Mouse (Mus musculus) midbrain, embryonic 16.5 days (tissue): ENCODE results near the gene Paqr3. TPM values are rescaled to one million over a fixed set of nuclear protein-coding genes. Genes with fewer than 3 reads are reported as not detected.
A peak's percentile ranks its signal among the peaks of the same experiment; 100 is the strongest.

Source experiments
- ATAC-seq: fragments of 200-750 bp; cut with Nextera tagmentation; 2 replicates; pipeline ENCODE4 v1.8.0; 2017; ENCODE audit warnings: moderate TSS enrichment
- H3K27ac ChIP-seq: fragments of 300-500 bp; sonication (generic); 2 replicates; pipeline ENCODE4 v1.5.1; 2014; ENCODE audit warnings: mild to moderate bottlenecking, low read length, mixed read lengths
- H3K27me3 ChIP-seq: fragments of 300-500 bp; sonication (generic); 2 replicates; pipeline ENCODE4 v1.6.1; 2014; ENCODE audit warnings: low read depth, low read length, mixed read lengths; ENCODE audit not compliant: control insufficient read depth, insufficient read depth
- H3K36me3 ChIP-seq: fragments of 300-500 bp; sonication (generic); 2 replicates; pipeline ENCODE4 v1.6.1; 2014; ENCODE audit warnings: mild to moderate bottlenecking, low read length, moderate library complexity, mixed read lengths; ENCODE audit not compliant: control insufficient read depth, insufficient read depth
- H3K4me1 ChIP-seq: fragments of 300-500 bp; sonication (generic); 2 replicates; pipeline ENCODE4 v1.6.1; 2014; ENCODE audit warnings: mild to moderate bottlenecking, low read length, mixed read lengths; ENCODE audit not compliant: control insufficient read depth, insufficient read depth
- H3K4me2 ChIP-seq: fragments of 300-500 bp; sonication (generic); 2 replicates; pipeline ENCODE4 v1.6.1; 2014; ENCODE audit warnings: mild to moderate bottlenecking, low read length, mixed read lengths
- H3K4me3 ChIP-seq: fragments of 300-500 bp; sonication (generic); 2 replicates; pipeline ENCODE4 v1.5.1; 2014; ENCODE audit warnings: low read depth, mild to moderate bottlenecking, low read length, moderate library complexity, mixed read lengths
- H3K9ac ChIP-seq: fragments of 300-500 bp; sonication (generic); 2 replicates; pipeline ENCODE4 v1.6.1; 2014; ENCODE audit warnings: low read depth, low read length, mixed read lengths
- H3K9me3 ChIP-seq: fragments of 300-500 bp; sonication (generic); replicated peaks from 2 replicates; pipeline ENCODE4 v1.6.1; 2014; ENCODE audit warnings: mild to moderate bottlenecking, low read length, mixed read lengths; ENCODE audit not compliant: control insufficient read depth, poor library complexity, severe bottlenecking
- WGBS: fragments of 180-500 bp; shearing (Covaris S2); extraction: QIAGEN DNeasy Blood & Tissue Kit; methylation state at CpG from one replicate; pipeline ENCODE4 v1.1.7; 2014; 5-methylcytosine and 5-hydroxymethylcytosine counted together
- polyA plus RNA-seq: library from polyadenylated mRNA; unstranded; fragments of >200 nt; fragmentation: Nextera tagmentation; extraction: Ambion mirVana; gene quantifications from 2 replicates; pipeline ENCODE4 v1.2.1, GENCODE M21; 2015

Gene Paqr3
- polyA plus RNA-seq, 1 experiment from 2014 or later: 17.6 TPM

DNA sequence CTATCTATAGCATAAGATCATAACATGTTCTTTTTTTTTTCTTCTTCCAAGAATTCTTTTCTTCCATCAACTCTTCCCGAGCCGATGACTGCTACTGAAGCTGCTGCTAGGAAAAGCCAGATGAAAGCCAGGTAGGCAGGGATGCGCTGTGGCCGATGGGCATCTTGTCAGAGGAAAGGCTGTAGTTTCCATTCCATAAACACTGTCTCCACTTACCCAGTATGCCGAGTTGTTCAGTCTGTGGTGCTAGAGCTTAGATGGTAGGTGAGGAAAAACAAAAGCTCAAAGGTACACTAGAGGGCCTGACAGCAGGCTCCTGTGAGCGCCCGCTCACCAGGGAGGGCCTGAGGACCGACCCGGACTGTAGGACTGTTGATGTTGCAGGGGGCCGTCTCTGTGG, 56.6 kb downstream of the Paqr3 start:
- H3K4me2 ChIP-seq: no peak overlapping the region
- H3K4me3 ChIP-seq: no peak overlapping the region
- H3K9me3 ChIP-seq: no peaks in the 10 kb centered on the region
- H3K36me3 ChIP-seq: peaks cover 9% of the 10 kb centered on the region; the same call in 1 of the 2 replicates
- 84% methylated on average over 10 of the region's 10 CpGs for WGBS
- H3K27ac ChIP-seq: no peak overlapping the region
- H3K9ac ChIP-seq: no peak overlapping the region
- H3K4me1 ChIP-seq: no peaks in the 10 kb centered on the region
- no peak for ATAC-seq
- no peaks in the 10 kb centered on the region for H3K27me3 ChIP-seq

DNA sequence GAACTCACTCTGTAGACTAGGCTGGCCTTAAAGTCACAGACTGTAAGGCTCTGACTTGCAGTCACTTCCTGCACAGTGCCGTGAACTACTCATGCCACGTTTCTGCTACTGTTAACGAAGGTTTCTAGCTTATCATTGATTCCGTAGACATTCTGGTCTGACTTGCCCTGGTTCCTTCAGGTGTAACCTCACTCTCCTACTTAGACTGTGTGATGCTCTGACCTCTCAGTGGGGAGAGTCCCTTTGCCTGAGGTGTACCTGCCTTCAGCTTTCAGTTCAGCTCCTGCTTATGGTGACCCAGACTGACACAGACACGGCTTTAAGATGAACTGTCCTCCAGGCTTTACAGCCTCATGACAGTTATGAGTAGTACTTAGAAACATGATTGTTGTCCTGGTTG, 57.2 kb downstream of the Paqr3 start:
- H3K4me3 ChIP-seq: no peak overlapping the region
- no peaks in the 10 kb centered on the region for H3K9me3 ChIP-seq
- 91% methylated on average over 5 of the region's 5 CpGs for WGBS
- H3K4me2 ChIP-seq: no peak overlapping the region
- H3K9ac ChIP-seq: no peak overlapping the region
- H3K27me3 ChIP-seq: no peaks in the 10 kb centered on the region
- ATAC-seq: no peak
- peaks cover 9% of the 10 kb centered on the region; the same call in 1 of the 2 replicates for H3K36me3 ChIP-seq
- H3K4me1 ChIP-seq: no peaks in the 10 kb centered on the region
- H3K27ac ChIP-seq: no peak overlapping the region

DNA sequence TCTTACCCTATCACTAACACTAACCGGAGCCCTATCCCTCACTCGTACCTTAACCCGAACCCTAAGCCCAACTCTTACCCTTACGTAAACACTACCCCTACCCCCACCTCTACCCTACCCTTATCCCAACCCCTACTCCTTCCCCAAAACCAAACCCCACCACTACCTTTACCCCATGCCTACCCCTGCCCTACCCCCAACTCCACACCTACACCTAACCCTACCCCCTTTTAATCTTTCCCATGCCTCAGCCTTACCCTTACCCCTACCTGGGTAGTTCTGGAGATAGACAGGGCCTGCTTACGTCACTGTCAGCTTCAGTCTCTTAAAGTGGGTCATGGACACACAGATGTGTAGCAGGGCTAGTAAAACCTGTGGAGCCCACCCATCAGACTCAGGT, 62.5 kb downstream of the Paqr3 start:
- no peak overlapping the region for H3K9ac ChIP-seq
- H3K36me3 ChIP-seq: peaks cover 4% of the 10 kb centered on the region; the same call in 1 of the 2 replicates
- no peak overlapping the region for H3K4me3 ChIP-seq
- ATAC-seq: 0 out of 2 replicates have a peak, but pooled peaks have one; percentile 51
- 96% methylated on average over 5 of the region's 5 CpGs for WGBS
- H3K9me3 ChIP-seq: no peaks in the 10 kb centered on the region
- H3K27ac ChIP-seq: no peak overlapping the region
- no peaks in the 10 kb centered on the region for H3K27me3 ChIP-seq
- no peak overlapping the region for H3K4me2 ChIP-seq
- H3K4me1 ChIP-seq: no peaks in the 10 kb centered on the region

DNA sequence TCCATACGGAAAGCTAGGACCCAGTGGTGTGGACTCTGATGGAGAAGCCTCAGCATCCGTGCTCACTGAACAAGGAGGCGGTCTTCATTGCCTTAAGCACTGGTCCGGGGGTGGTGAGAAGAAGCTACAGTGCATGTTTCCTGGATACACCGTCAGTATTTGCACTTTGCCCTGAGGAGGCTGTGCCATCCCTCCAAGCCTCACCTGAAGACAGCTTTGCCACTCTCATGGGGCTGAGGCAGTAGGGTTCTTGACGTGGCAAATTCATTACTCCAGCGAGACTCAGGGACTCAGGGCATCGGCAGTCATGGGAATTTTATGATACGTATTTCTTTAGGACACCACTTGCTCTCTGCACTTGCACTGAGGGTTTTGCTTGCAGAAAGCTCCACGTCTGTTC, 64.7 kb downstream of the Paqr3 start:
- H3K36me3 ChIP-seq: no peaks in the 10 kb centered on the region
- no peak overlapping the region for H3K4me2 ChIP-seq
- H3K27ac ChIP-seq: no peak overlapping the region
- H3K9ac ChIP-seq: no peak overlapping the region
- H3K4me1 ChIP-seq: no peaks in the 10 kb centered on the region
- ATAC-seq: no peak
- H3K9me3 ChIP-seq: no peaks in the 10 kb centered on the region
- 90% methylated on average over 10 of the region's 10 CpGs for WGBS
- no peaks in the 10 kb centered on the region for H3K27me3 ChIP-seq
- no peak overlapping the region for H3K4me3 ChIP-seq

DNA sequence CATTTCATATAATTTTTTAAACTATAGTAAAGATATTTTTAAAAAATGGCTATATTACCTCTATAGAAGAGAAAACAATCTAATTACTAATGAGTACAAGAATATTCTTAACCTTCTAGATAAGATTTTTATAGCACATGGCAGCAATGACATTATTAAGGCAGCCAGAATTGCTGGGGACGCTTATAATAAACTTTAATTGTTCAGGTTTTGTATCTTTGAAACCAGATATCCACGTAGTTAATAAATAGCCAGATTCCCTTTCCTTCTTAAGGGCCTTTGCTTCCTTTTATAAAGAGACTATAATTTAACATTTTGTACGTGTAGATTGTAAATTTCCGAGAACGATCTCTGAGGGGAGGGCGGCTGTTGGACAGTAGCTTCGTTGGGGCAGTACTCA, 66.1 kb downstream of the Paqr3 start:
- Histone ChIP-seq H3K9ac (no peak overlapping the region), H3K36me3 (no peaks in the 10 kb centered on the region), H3K27me3 (no peaks in the 10 kb centered on the region), H3K4me3 (no peak overlapping the region), H3K4me2 (no peak overlapping the region), H3K4me1 (no peaks in the 10 kb centered on the region), H3K9me3 (no peaks in the 10 kb centered on the region), H3K27ac (no peak overlapping the region)
- no peak for ATAC-seq
- 94% methylated on average over 7 of the region's 7 CpGs for WGBS

Other genes starting within 250 kb of the Paqr3 start
- 8.3 and 9.5 TPM in 2 replicates for gene Bmp2k, start 113.9 kb downstream of the Paqr3 start, polyA plus RNA-seq